Mouse (Mus musculus): ENCODE data around the gene Krtap3-3. TPM values are rescaled to one million over a fixed set of nuclear protein-coding genes. Genes with fewer than 3 reads are reported as not detected.

Krtap3-3 gene
- polyA plus RNA-seq, 1 experiment from 2014 or later = not detected

- Histone ChIP-seq H3K9ac (ENCODE audit: low read length) (no peak within 1 kb of the TSS), H3K4me3 (ENCODE audit: low read depth, low read length) (no peak within 1 kb of the TSS), H3K36me3 (ENCODE audit: control insufficient read depth, insufficient read depth, low read length) (no peaks in the 10 kb centered on the region), H3K27ac (ENCODE audit: low read depth) (no peak within 1 kb of the TSS), H3K9me3 (ENCODE audit: control insufficient read depth, low read length) (no peaks in the 10 kb centered on the region), H3K4me1 (replicated peaks; ENCODE audit: control insufficient read depth, insufficient read depth, low read length) (no peaks in the 10 kb centered on the region), H3K4me2 (ENCODE audit: low read length) (no peak within 1 kb of the TSS), H3K27me3 (replicated peaks; ENCODE audit: control insufficient read depth, insufficient read depth, low read length) (no peaks in the 10 kb centered on the region)
- 68% methylated on average over 13 of the region's 13 CpGs for WGBS
- no peak for ATAC-seq (replicated peaks; ENCODE audit: low FRiP score, low TSS enrichment, low read depth)
- DNase-seq (ENCODE audit: low spot score) = no peak
Observed at GRCm38 (mm10) chr11:99521288-99521860, 29.3 kb downstream of the Krtap3-3 start, which contains the start of gene Krt39. TSS of gene Krt39 (minus strand) at chr11:99521338.

GRCm38 (mm10) chr11:99514098-99514497, 36.6 kb downstream of the Krtap3-3 start:
- Histone ChIP-seq H3K4me2 (ENCODE audit: low read length) (no peak overlapping the region), H3K36me3 (ENCODE audit: control insufficient read depth, insufficient read depth, low read length) (no peaks in the 10 kb centered on the region), H3K4me1 (replicated peaks; ENCODE audit: control insufficient read depth, insufficient read depth, low read length) (no peaks in the 10 kb centered on the region), H3K9me3 (ENCODE audit: control insufficient read depth, low read length) (no peaks in the 10 kb centered on the region), H3K27me3 (replicated peaks; ENCODE audit: control insufficient read depth, insufficient read depth, low read length) (no peaks in the 10 kb centered on the region), H3K9ac (ENCODE audit: low read length) (no peak overlapping the region), H3K4me3 (ENCODE audit: low read depth, low read length) (no peak overlapping the region), H3K27ac (ENCODE audit: low read depth) (no peak overlapping the region)
- WGBS = 70% methylated on average over 8 of the region's 8 CpGs
- ATAC-seq (replicated peaks; ENCODE audit: low FRiP score, low TSS enrichment, low read depth) = no peak
- DNase-seq (ENCODE audit: low spot score) = no peak

Other genes starting within 250 kb of the Krtap3-3 start
- gene Krt25, start 227.9 kb downstream of the Krtap3-3 start, polyA plus RNA-seq (2014; fragmentation: Nextera tagmentation; extraction: Ambion mirVana) = 0.15 TPM in 1 of 2 replicates, not detected in the other
- 0.04 and 0.16 TPM in 2 replicates for gene Krt26, start 212.9 kb downstream of the Krtap3-3 start, polyA plus RNA-seq (2014; fragmentation: Nextera tagmentation; extraction: Ambion mirVana)
- gene Krt27, start 199.8 kb downstream of the Krtap3-3 start, polyA plus RNA-seq (2014; fragmentation: Nextera tagmentation; extraction: Ambion mirVana) = not detected in 2 replicates
- gene Krt28, start 176.0 kb downstream of the Krtap3-3 start, polyA plus RNA-seq (2014; fragmentation: Nextera tagmentation; extraction: Ambion mirVana) = not detected in 2 replicates
- gene Krt10, start 161.5 kb downstream of the Krtap3-3 start, polyA plus RNA-seq (2014; fragmentation: Nextera tagmentation; extraction: Ambion mirVana) = 26.2 and 28.5 TPM in 2 replicates
- not detected in 2 replicates for gene Krt12, start 128.6 kb downstream of the Krtap3-3 start, polyA plus RNA-seq (2014; fragmentation: Nextera tagmentation; extraction: Ambion mirVana)
- 16.5 and 17.1 TPM in 2 replicates for gene Krt20, start 112.7 kb downstream of the Krtap3-3 start, polyA plus RNA-seq (2014; fragmentation: Nextera tagmentation; extraction: Ambion mirVana)
- 6.0 and 9.2 TPM in 2 replicates for gene Krt23, start 57.7 kb downstream of the Krtap3-3 start, polyA plus RNA-seq (2014; fragmentation: Nextera tagmentation; extraction: Ambion mirVana)
- not detected in 2 replicates for gene Krt39, start 29.5 kb downstream of the Krtap3-3 start, polyA plus RNA-seq (2014; fragmentation: Nextera tagmentation; extraction: Ambion mirVana)
- not detected in 2 replicates for gene Krt40, start 7.7 kb downstream of the Krtap3-3 start, polyA plus RNA-seq (2014; fragmentation: Nextera tagmentation; extraction: Ambion mirVana)
- gene Krtap3-2, start 6.0 kb upstream of the Krtap3-3 start, polyA plus RNA-seq (2014; fragmentation: Nextera tagmentation; extraction: Ambion mirVana) = not detected in 2 replicates
- not detected in 2 replicates for gene Gm11939, start 8.6 kb upstream of the Krtap3-3 start, polyA plus RNA-seq (2014; fragmentation: Nextera tagmentation; extraction: Ambion mirVana)
- not detected in 2 replicates for gene Krtap3-1, start 15.8 kb upstream of the Krtap3-3 start, polyA plus RNA-seq (2014; fragmentation: Nextera tagmentation; extraction: Ambion mirVana)
- not detected in 2 replicates for gene Krtap1-5, start 30.2 kb upstream of the Krtap3-3 start, polyA plus RNA-seq (2014; fragmentation: Nextera tagmentation; extraction: Ambion mirVana)
- gene Krtap1-4, start 32.8 kb upstream of the Krtap3-3 start, polyA plus RNA-seq (2014; fragmentation: Nextera tagmentation; extraction: Ambion mirVana) = not detected in 2 replicates
- gene Krtap1-3, start 40.5 kb upstream of the Krtap3-3 start, polyA plus RNA-seq (2014; fragmentation: Nextera tagmentation; extraction: Ambion mirVana) = not detected in 2 replicates
- not detected in 2 replicates for gene Krtap9-3, start 47.2 kb upstream of the Krtap3-3 start, polyA plus RNA-seq (2014; fragmentation: Nextera tagmentation; extraction: Ambion mirVana)
- not detected in 2 replicates for gene Gm11938, start 52.4 kb upstream of the Krtap3-3 start, polyA plus RNA-seq (2014; fragmentation: Nextera tagmentation; extraction: Ambion mirVana)
- gene Gm11937, start 59.3 kb upstream of the Krtap3-3 start, polyA plus RNA-seq (2014; fragmentation: Nextera tagmentation; extraction: Ambion mirVana) = not detected in 2 replicates
- not detected in 2 replicates for gene Krtap2-4, start 64.0 kb upstream of the Krtap3-3 start, polyA plus RNA-seq (2014; fragmentation: Nextera tagmentation; extraction: Ambion mirVana)
- not detected in 2 replicates for gene Gm11562, start 69.6 kb upstream of the Krtap3-3 start, polyA plus RNA-seq (2014; fragmentation: Nextera tagmentation; extraction: Ambion mirVana)
- not detected in 2 replicates for gene Krtap4-1, start 77.4 kb upstream of the Krtap3-3 start, polyA plus RNA-seq (2014; fragmentation: Nextera tagmentation; extraction: Ambion mirVana)
- gene Krtap4-2, start 84.2 kb upstream of the Krtap3-3 start, polyA plus RNA-seq (2014; fragmentation: Nextera tagmentation; extraction: Ambion mirVana) = not detected in 2 replicates
- not detected in 2 replicates for gene Krtap4-7, start 93.2 kb upstream of the Krtap3-3 start, polyA plus RNA-seq (2014; fragmentation: Nextera tagmentation; extraction: Ambion mirVana)
- gene Gm11555, start 99.4 kb upstream of the Krtap3-3 start, polyA plus RNA-seq (2014; fragmentation: Nextera tagmentation; extraction: Ambion mirVana) = not detected in 2 replicates
- not detected in 2 replicates for gene Gm11563, start 108.1 kb upstream of the Krtap3-3 start, polyA plus RNA-seq (2014; fragmentation: Nextera tagmentation; extraction: Ambion mirVana)
- gene Krtap4-6, start 115.1 kb upstream of the Krtap3-3 start, polyA plus RNA-seq (2014; fragmentation: Nextera tagmentation; extraction: Ambion mirVana) = not detected in 2 replicates
- not detected in 2 replicates for gene Gm14190, start 139.9 kb upstream of the Krtap3-3 start, polyA plus RNA-seq (2014; fragmentation: Nextera tagmentation; extraction: Ambion mirVana)
- not detected in 2 replicates for gene Gm14180, start 183.4 kb upstream of the Krtap3-3 start, polyA plus RNA-seq (2014; fragmentation: Nextera tagmentation; extraction: Ambion mirVana)
- not detected in 2 replicates for gene Gm11595, start 222.0 kb upstream of the Krtap3-3 start, polyA plus RNA-seq (2014; fragmentation: Nextera tagmentation; extraction: Ambion mirVana)
- not detected in 2 replicates for gene Krtap4-8, start 229.8 kb upstream of the Krtap3-3 start, polyA plus RNA-seq (2014; fragmentation: Nextera tagmentation; extraction: Ambion mirVana)
- not detected in 2 replicates for gene Krtap4-9, start 234.3 kb upstream of the Krtap3-3 start, polyA plus RNA-seq (2014; fragmentation: Nextera tagmentation; extraction: Ambion mirVana)
- gene Gm11596, start 242.6 kb upstream of the Krtap3-3 start, polyA plus RNA-seq (2014; fragmentation: Nextera tagmentation; extraction: Ambion mirVana) = not detected in 2 replicates
- gene Gm11569, start 248.1 kb upstream of the Krtap3-3 start, polyA plus RNA-seq (2014; fragmentation: Nextera tagmentation; extraction: Ambion mirVana) = not detected in 2 replicates